Comparison of ENCODE assay signal across 7 mouse cellular contexts in the genomic region with DNA sequence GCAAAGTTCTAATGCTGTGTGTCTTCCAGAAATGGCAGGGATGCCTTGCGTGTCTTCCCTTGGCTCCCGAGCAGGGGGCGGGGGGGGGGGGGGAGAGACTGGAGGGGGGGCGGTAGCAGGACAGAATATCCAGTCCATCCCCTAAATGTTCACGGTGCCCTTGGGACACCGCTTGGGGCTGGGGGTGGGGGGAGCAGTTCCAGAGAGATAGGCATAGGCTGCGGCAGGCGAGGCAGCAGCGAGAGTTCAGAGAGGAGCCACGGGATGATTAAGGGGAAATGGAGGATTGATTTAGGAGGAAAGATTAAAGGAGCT. TPM values are rescaled to one million over a fixed set of nuclear protein-coding genes. Genes with fewer than 3 reads are reported as not detected.
DNase-seq lines count a peak whose midpoint lies in the region; ATAC-seq and TF ChIP-seq lines count a peak whose summit lies in the region.

No protein-coding gene starts in this region.

- H3K36me3 ChIP-seq in forebrain, embryonic 13.5 days (ENCODE audit: poor library complexity, severe bottlenecking), result no peaks in the 10 kb centered on the region
- no peaks in the 10 kb centered on the region for H3K36me3 ChIP-seq in limb, embryonic 13.5 days
- H3K36me3 ChIP-seq in neural tube, embryonic 15.5 days, result no peaks in the 10 kb centered on the region

- 2% methylated on average over 7 of the region's 10 CpGs for WGBS in forebrain, embryonic 13.5 days
- 2% methylated on average over 9 of the region's 10 CpGs for WGBS in limb, embryonic 13.5 days
- WGBS in neural tube, embryonic 15.5 days, result under 1% methylated on average over 8 of the region's 10 CpGs

- peak overlapping the region; percentile 88 for H3K27ac ChIP-seq in left cerebral cortex, adult 2 months
- peak overlapping the region; percentile 35; the same call in 1 of the 2 replicates for H3K27ac ChIP-seq in forebrain, embryonic 13.5 days
- H3K27ac ChIP-seq in limb, embryonic 13.5 days, result no peak overlapping the region
- H3K27ac ChIP-seq in neural tube, embryonic 15.5 days (replicated peaks), result peak overlapping the region; percentile 75; the same call in 1 of the 2 replicates

- peaks cover 49% of the 10 kb centered on the region for H3K4me1 ChIP-seq in forebrain, embryonic 13.5 days
- H3K4me1 ChIP-seq in limb, embryonic 13.5 days, result peaks cover 49% of the 10 kb centered on the region
- peaks cover 57% of the 10 kb centered on the region for H3K4me1 ChIP-seq in neural tube, embryonic 15.5 days

- ATAC-seq in forebrain, embryonic 13.5 days, result no peak
- ATAC-seq in limb, embryonic 13.5 days (ENCODE audit: low FRiP score, low read depth), result no peak
- no peak for ATAC-seq in neural tube, embryonic 15.5 days (ENCODE audit: low FRiP score)

- TF ChIP-seq CTCF in left cerebral cortex, adult 2 months (IDR thresholded peaks at IDR 0.05), result no peak

- intact Hi-C loops in left cerebral cortex, adult 2 months (cut with DNase I), result loop anchor here (2.0 kb wide), 1 partner anchor 13 kb away; no protein-coding TSS in a partner anchor

- DNase-seq in left cerebral cortex, adult 2 months (ENCODE audit: extremely low spot score in 1 of 2, low spot score in 2 of 2), result no peak
- DNase-seq in left cerebral cortex, adult 11 months (ENCODE audit: low spot score), result no peak
- no peak for DNase-seq in spleen, postnatal 36 days (ENCODE audit: low spot score in 2 of 2)
- DNase-seq in thymus, adult 18-20 months, result no peak

- no peak overlapping the region for H3K4me3 ChIP-seq in left cerebral cortex, adult 2 months
- no peak overlapping the region for H3K4me3 ChIP-seq in forebrain, embryonic 13.5 days
- H3K4me3 ChIP-seq in limb, embryonic 13.5 days, result peak overlapping the region; percentile 37; the same call in 1 of the 2 replicates
- no peak overlapping the region for H3K4me3 ChIP-seq in neural tube, embryonic 15.5 days (replicated peaks)

- H3K27me3 ChIP-seq in forebrain, embryonic 13.5 days, result peaks cover 56% of the 10 kb centered on the region
- H3K27me3 ChIP-seq in limb, embryonic 13.5 days, result peaks cover 81% of the 10 kb centered on the region
- H3K27me3 ChIP-seq in neural tube, embryonic 15.5 days (replicated peaks), result 0 out of 2 replicates have a peak, but pooled peaks cover 4% of the 10 kb centered on the region

- H3K9ac ChIP-seq in forebrain, embryonic 13.5 days, result no peak overlapping the region
- no peak overlapping the region for H3K9ac ChIP-seq in limb, embryonic 13.5 days
- no peak overlapping the region for H3K9ac ChIP-seq in neural tube, embryonic 15.5 days (replicated peaks)

- peak overlapping the region; percentile 61 for H3K4me2 ChIP-seq in forebrain, embryonic 13.5 days
- peak overlapping the region; percentile 61 for H3K4me2 ChIP-seq in limb, embryonic 13.5 days (replicated peaks)
- H3K4me2 ChIP-seq in neural tube, embryonic 15.5 days, result peak overlapping the region; percentile 56

- no peaks in the 10 kb centered on the region for H3K9me3 ChIP-seq in forebrain, embryonic 13.5 days (replicated peaks)
- H3K9me3 ChIP-seq in limb, embryonic 13.5 days, result no peaks in the 10 kb centered on the region
- H3K9me3 ChIP-seq in neural tube, embryonic 15.5 days (replicated peaks), result no peaks in the 10 kb centered on the region

RNA-seq across cellular contexts. Expression of a gene that starts 7.4 kb away (rescaled TPM):
- 10 to 100 TPM in 1 of 2 experiments, 1 to 10 TPM in 1; 8.7 to 13.2 TPM for total RNA-seq in left cerebral cortex, adult 2 months (2021)
- 4.0 and 5.4 TPM in 2 replicates for polyA plus RNA-seq in forebrain, embryonic 13.5 days (2015; fragmentation: Nextera tagmentation; extraction: Ambion mirVana)
- 0.65 and 0.80 TPM in 2 replicates for polyA plus RNA-seq in limb, embryonic 13.5 days (2015; fragmentation: Nextera tagmentation; extraction: Ambion mirVana)
- 22.9 and 31.6 TPM in 2 replicates for polyA plus RNA-seq in neural tube, embryonic 15.5 days (2015; fragmentation: Nextera tagmentation; extraction: Ambion mirVana)

RNA-seq across cellular contexts. Expression of a gene that starts 21.4 kb away (rescaled TPM):
- 10 to 100 TPM; 80.5 to 87.3 TPM for total RNA-seq in left cerebral cortex, adult 2 months (2021)
- polyA plus RNA-seq in forebrain, embryonic 13.5 days (2015; fragmentation: Nextera tagmentation; extraction: Ambion mirVana), result 16.9 and 18.6 TPM in 2 replicates
- 37.5 and 37.7 TPM in 2 replicates for polyA plus RNA-seq in limb, embryonic 13.5 days (2015; fragmentation: Nextera tagmentation; extraction: Ambion mirVana)
- polyA plus RNA-seq in neural tube, embryonic 15.5 days (2015; fragmentation: Nextera tagmentation; extraction: Ambion mirVana), result 48.3 and 51.7 TPM in 2 replicates

RNA-seq across cellular contexts. Expression of a gene that starts 21.7 kb away (rescaled TPM):
- 100 to 1,000 TPM; 110 to 112 TPM for total RNA-seq in left cerebral cortex, adult 2 months (2021)
- 34.0 and 35.5 TPM in 2 replicates for polyA plus RNA-seq in forebrain, embryonic 13.5 days (2015; fragmentation: Nextera tagmentation; extraction: Ambion mirVana)
- 0.83 and 0.97 TPM in 2 replicates for polyA plus RNA-seq in limb, embryonic 13.5 days (2015; fragmentation: Nextera tagmentation; extraction: Ambion mirVana)
- 40.2 and 50.7 TPM in 2 replicates for polyA plus RNA-seq in neural tube, embryonic 15.5 days (2015; fragmentation: Nextera tagmentation; extraction: Ambion mirVana)

RNA-seq across cellular contexts. Expression of a gene that starts 21.9 kb away (rescaled TPM):
- total RNA-seq in left cerebral cortex, adult 2 months (2021), result 10 to 100 TPM; 65.0 to 69.4 TPM
- polyA plus RNA-seq in forebrain, embryonic 13.5 days (2015; fragmentation: Nextera tagmentation; extraction: Ambion mirVana), result 53.7 and 62.7 TPM in 2 replicates
- 70.1 and 71.8 TPM in 2 replicates for polyA plus RNA-seq in limb, embryonic 13.5 days (2015; fragmentation: Nextera tagmentation; extraction: Ambion mirVana)
- 72.4 and 78.3 TPM in 2 replicates for polyA plus RNA-seq in neural tube, embryonic 15.5 days (2015; fragmentation: Nextera tagmentation; extraction: Ambion mirVana)

RNA-seq across cellular contexts. Expression of a gene that starts 48.6 kb away (rescaled TPM):
- 10 to 100 TPM; 29.3 to 29.8 TPM for total RNA-seq in left cerebral cortex, adult 2 months (2021)
- 15.5 and 17.2 TPM in 2 replicates for polyA plus RNA-seq in forebrain, embryonic 13.5 days (2015; fragmentation: Nextera tagmentation; extraction: Ambion mirVana)
- polyA plus RNA-seq in limb, embryonic 13.5 days (2015; fragmentation: Nextera tagmentation; extraction: Ambion mirVana), result 85.1 and 86.4 TPM in 2 replicates
- polyA plus RNA-seq in neural tube, embryonic 15.5 days (2015; fragmentation: Nextera tagmentation; extraction: Ambion mirVana), result 33.1 and 37.6 TPM in 2 replicates

Comparison
In these comparisons a context has a peak if more than half of its experiments do, and no peak if none do; other contexts are left out.
1. RNA of a gene that starts 21.7 kb away (polyA plus RNA-seq): 40.2 to 50.7 TPM in neural tube, embryonic 15.5 days and 34.0 to 35.5 TPM in forebrain, embryonic 13.5 days; 0.83 to 0.97 TPM in limb, embryonic 13.5 days; every median in the first group is over 10 times any median in the second.
2. Peak in every context shown above with its lines, with median percentiles within 50 percentile points of each other: H3K4me2 ChIP-seq.